Mouse (Mus musculus) MEL (cell line): Measurements from ENCODE around the gene Olfr465-ps1. TPM values are rescaled to one million over a fixed set of nuclear protein-coding genes. Genes with fewer than 3 reads are reported as not detected.

Experiments used
- DNase-seq: peaks from one replicate; pipeline ENCODE4 v3.0.0; 2011; ENCODE audit warnings: low read depth, low spot score
- H3K27ac ChIP-seq: 2 replicates; pipeline ENCODE4 v1.5.1; 2012; ENCODE audit warnings: low read depth, mild to moderate bottlenecking, control low read depth, low read length, moderate library complexity; ENCODE audit not compliant: control insufficient read depth
- H3K27me3 ChIP-seq, 2 experiments: fragments of 150-350 bp in 1 of 2; sonication (generic) in 1 of 2; 2 replicates each; pipeline ENCODE4 v1.6.1; 2012; ENCODE audit warnings: low read length in 2 of 2, mild to moderate bottlenecking in 2 of 2, improper control_type of control experiment in 1 of 2, moderate library complexity in 1 of 2; ENCODE audit not compliant: insufficient read depth in 2 of 2, control insufficient read depth in 1 of 2
- H3K36me3 ChIP-seq, 2 experiments: 2 replicates each; pipeline ENCODE4 v1.6.1; 2012 to 2014; ENCODE audit warnings: low read length in 2 of 2, improper control_type of control experiment in 1 of 2, inconsistent platforms in 1 of 2, mild to moderate bottlenecking in 1 of 2; ENCODE audit not compliant: insufficient read depth in 2 of 2, control insufficient read depth in 1 of 2
- H3K4me1 ChIP-seq, 2 experiments: fragments of 150-350 bp in 1 of 2; sonication (generic) in 1 of 2; 2 replicates each; pipeline ENCODE4 v1.6.1; 2012; ENCODE audit warnings: low read length in 2 of 2, improper control_type of control experiment in 1 of 2, mild to moderate bottlenecking in 1 of 2; ENCODE audit not compliant: insufficient read depth in 2 of 2, control insufficient read depth in 1 of 2
- H3K4me3 ChIP-seq, 2 experiments: fragments of 150-350 bp in 1 of 2; sonication (generic) in 1 of 2; 2 replicates each; pipeline ENCODE4 v1.5.1; 2012; ENCODE audit warnings: low read depth in 2 of 2, low read length in 2 of 2, mild to moderate bottlenecking in 2 of 2, moderate library complexity in 2 of 2, control low read depth in 1 of 2, improper control_type of control experiment in 1 of 2; ENCODE audit not compliant: control insufficient read depth in 1 of 2, insufficient read depth in 1 of 2
- H3K79me2 ChIP-seq: 2 replicates; pipeline ENCODE4 v1.6.1; 2012; ENCODE audit warnings: mild to moderate bottlenecking, low read length, moderate library complexity; ENCODE audit not compliant: control insufficient read depth, poor library complexity, insufficient read depth
- H3K9ac ChIP-seq: 2 replicates; pipeline ENCODE4 v1.6.1; 2012; ENCODE audit warnings: low read depth, mild to moderate bottlenecking, control low read depth, low read length, moderate library complexity; ENCODE audit not compliant: control insufficient read depth, poor library complexity, severe bottlenecking
- H3K9me3 ChIP-seq: fragments of 150-350 bp; sonication (generic); replicated peaks from 2 replicates; pipeline ENCODE4 v1.6.1; 2012; ENCODE audit warnings: mild to moderate bottlenecking, low read length, improper control_type of control experiment, moderate library complexity; ENCODE audit not compliant: insufficient read depth
- BHLHE40 ChIP-seq: IDR thresholded peaks from 2 replicates; pipeline ENCODE4 v1.6.1; 2012; ENCODE audit warnings: low read depth, mild to moderate bottlenecking, inconsistent platforms, low read length, improper control_type of control experiment, borderline replicate concordance
- CHD2 ChIP-seq: IDR thresholded peaks from 2 replicates; pipeline ENCODE4 v1.6.1; 2011; ENCODE audit warnings: low read length, improper control_type of control experiment
- GABPA ChIP-seq: IDR thresholded peaks from 2 replicates; pipeline ENCODE4 v1.6.1; 2012; ENCODE audit warnings: low read depth, mild to moderate bottlenecking, inconsistent platforms, low read length, improper control_type of control experiment, moderate library complexity
- HCFC1 ChIP-seq: IDR thresholded peaks from 2 replicates; pipeline ENCODE4 v1.6.1; 2012; ENCODE audit warnings: low read depth, mild to moderate bottlenecking, inconsistent platforms, low read length, improper control_type of control experiment, moderate library complexity
- MAZ ChIP-seq: IDR thresholded peaks from 2 replicates; pipeline ENCODE4 v1.6.1; 2012; ENCODE audit warnings: low read depth, mild to moderate bottlenecking, inconsistent platforms, low read length, improper control_type of control experiment
- POLR2AphosphoS5 ChIP-seq: IDR thresholded peaks from 2 replicates; pipeline ENCODE4 v1.6.1; 2012; ENCODE audit warnings: low read depth, borderline replicate concordance, mild to moderate bottlenecking, inconsistent platforms, low read length, moderate library complexity, mixed read lengths
- RCOR1 ChIP-seq: IDR thresholded peaks from 2 replicates; pipeline ENCODE4 v1.6.1; 2012; ENCODE audit warnings: low read depth, mild to moderate bottlenecking, inconsistent platforms, low read length, improper control_type of control experiment
- USF1 ChIP-seq: IDR thresholded peaks from 2 replicates; pipeline ENCODE4 v1.6.1; 2014; ENCODE audit warnings: low read depth, mild to moderate bottlenecking, inconsistent platforms, low read length, improper control_type of control experiment, moderate library complexity
- ZC3H11A ChIP-seq: IDR thresholded peaks from 2 replicates; pipeline ENCODE4 v1.6.1; 2012; ENCODE audit warnings: low read depth, mild to moderate bottlenecking, inconsistent platforms, low read length, improper control_type of control experiment
- ZMIZ1 ChIP-seq: IDR thresholded peaks from 2 replicates; pipeline ENCODE4 v1.6.1; 2012; ENCODE audit warnings: low read depth, mild to moderate bottlenecking, inconsistent platforms, low read length, improper control_type of control experiment, moderate library complexity
- polyA plus RNA-seq, 2 experiments: library from polyadenylated mRNA; stranded (reverse) in 1 of 2; unstranded in 1 of 2; fragments of >175 nt in 1 of 2; fragments of >200 nt in 1 of 2; gene quantifications; 2 replicates each; pipeline versions ENCODE4 v1.2.1 to v1.2.4; 2012; ENCODE audit warnings: low replicate concordance in 2 of 2, low read depth in 1 of 2; ENCODE audit not compliant: insufficient read length in 2 of 2, insufficient read depth in 1 of 2, missing spikeins in 1 of 2
- total RNA-seq: library from RNA; depleted of rRNA; stranded (reverse); fragments of 300-350 nt; gene quantifications from 2 replicates; pipeline ENCODE4 v1.2.3, GENCODE M21; 2012; rRNA removed

Gene Olfr465-ps1
- total and polyA plus RNA-seq, 3 experiments: not detected

- no peaks in the 10 kb centered on the region for H3K9me3 ChIP-seq
- no peak overlapping the region for H3K27ac ChIP-seq
- H3K27me3 ChIP-seq: no peaks in the 10 kb centered on the region
- H3K79me2 ChIP-seq: no peaks in the 10 kb centered on the region
- no peak for TF ChIP-seq ZMIZ1
- TF ChIP-seq RCOR1: no peak
- TF ChIP-seq HCFC1: no peak
- no peak for TF ChIP-seq GABPA
- no peak for TF ChIP-seq MAZ
- TF ChIP-seq ZC3H11A: no peak
- no peak for TF ChIP-seq POLR2AphosphoS5
- TF ChIP-seq USF1: no peak
- no peak for TF ChIP-seq CHD2
- TF ChIP-seq BHLHE40: no peak
- H3K9ac ChIP-seq: no peak overlapping the region
- H3K36me3 ChIP-seq: no peaks in the 10 kb centered on the region
- DNase-seq: no peak
- no peaks in the 10 kb centered on the region for H3K4me1 ChIP-seq
- no peak overlapping the region for H3K4me3 ChIP-seq
Measured at GRCm38 (mm10) chr13:65176472-65177091, 38.7 kb downstream of the Olfr465-ps1 start.

Other genes starting within 250 kb of the Olfr465-ps1 start
- not detected in 2 replicates for gene Cntnap3, start 234.1 kb upstream of the Olfr465-ps1 start, total RNA-seq
- not detected for gene Cntnap3, start 234.1 kb upstream of the Olfr465-ps1 start, polyA plus RNA-seq
- gene Spata31, start 220.7 kb upstream of the Olfr465-ps1 start, total RNA-seq: not detected in 2 replicates
- gene Spata31, start 220.7 kb upstream of the Olfr465-ps1 start, polyA plus RNA-seq: not detected
- gene Spata31d1c, start 105.0 kb upstream of the Olfr465-ps1 start, total RNA-seq: not detected in 2 replicates
- not detected for gene Spata31d1c, start 105.0 kb upstream of the Olfr465-ps1 start, polyA plus RNA-seq
- gene Prss47, start 85.3 kb upstream of the Olfr465-ps1 start, total RNA-seq: not detected in 2 replicates
- gene Prss47, start 85.3 kb upstream of the Olfr465-ps1 start, polyA plus RNA-seq: not detected
- 45.7 and 47.9 TPM in 2 replicates for gene Mfsd14b, start 25.1 kb upstream of the Olfr465-ps1 start, total RNA-seq
- gene Mfsd14b, start 25.1 kb upstream of the Olfr465-ps1 start, polyA plus RNA-seq: 10 to 100 TPM in 1 of 2 experiments, not detected in 1; 48.1 TPM
- gene Olfr466, start 12.2 kb downstream of the Olfr465-ps1 start, total RNA-seq: not detected in 2 replicates
- not detected for gene Olfr466, start 12.2 kb downstream of the Olfr465-ps1 start, polyA plus RNA-seq
- gene Nlrp4f, start 67.9 kb downstream of the Olfr465-ps1 start, total RNA-seq: 0.04 TPM in 1 of 2 replicates, not detected in the other
- gene Nlrp4f, start 67.9 kb downstream of the Olfr465-ps1 start, polyA plus RNA-seq: not detected
- gene Gm10775, start 121.5 kb downstream of the Olfr465-ps1 start, total RNA-seq: not detected in 2 replicates
- gene Gm10775, start 121.5 kb downstream of the Olfr465-ps1 start, polyA plus RNA-seq: under 1 TPM in 1 of 2 experiments, not detected in 1; 0.21 TPM
- gene Zfp369, start 140.7 kb downstream of the Olfr465-ps1 start, total RNA-seq: 14.1 and 14.7 TPM in 2 replicates
- gene Zfp369, start 140.7 kb downstream of the Olfr465-ps1 start, polyA plus RNA-seq: 10 to 100 TPM in 1 of 2 experiments, not detected in 1; 15.3 TPM